Mouse (Mus musculus): Measurements from ENCODE around the gene Sptbn4. TPM values are rescaled to one million over a fixed set of nuclear protein-coding genes. Genes with fewer than 3 reads are reported as not detected.

The Sptbn4 gene
- total RNA-seq, 2 experiments from 2014 or later = 0.08 to 0.42 TPM

DNA sequence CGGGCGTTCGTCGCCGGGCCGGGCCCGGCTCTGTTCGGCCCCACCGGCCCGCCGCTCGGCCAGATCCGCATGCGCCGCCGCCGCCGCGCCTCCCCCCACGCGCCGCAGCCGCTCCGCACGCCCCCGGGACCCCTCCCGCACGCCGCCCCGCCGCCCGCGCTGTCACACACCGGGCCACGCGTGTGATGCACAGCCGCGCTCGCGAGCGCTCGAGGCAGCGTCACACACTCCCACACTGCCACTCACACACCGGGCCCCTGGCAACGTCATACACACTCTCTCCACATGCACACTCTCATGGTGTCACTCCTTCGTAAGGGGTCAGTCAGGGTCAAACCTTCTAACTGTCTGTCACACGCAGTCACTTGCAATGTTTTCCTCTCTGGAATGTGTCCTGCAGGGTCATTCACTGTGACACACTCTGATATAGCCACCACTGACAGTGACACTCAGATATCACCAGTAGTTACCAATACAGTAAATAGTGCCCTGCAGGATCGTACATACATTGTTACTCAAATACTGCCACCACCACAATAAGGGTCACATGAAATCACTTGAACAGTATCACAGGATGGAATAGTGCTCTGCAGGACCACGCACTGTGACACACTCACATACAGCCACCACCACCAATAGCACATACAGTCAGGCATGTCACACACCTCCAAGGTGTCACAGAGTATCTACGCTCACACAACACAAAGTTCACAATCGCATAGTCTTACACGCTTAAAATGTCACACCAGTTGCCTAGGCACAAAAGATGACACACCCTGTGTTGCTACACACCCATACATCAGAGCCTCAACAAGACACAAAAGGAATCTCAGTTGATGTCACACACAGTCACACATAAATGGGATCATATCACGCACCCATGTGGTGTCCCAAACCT, 716 bp downstream of the Sptbn4 start:
- no peak for DNase-seq (ENCODE audit: low spot score)
- intact Hi-C loops (cut with DNase I) = loop anchor here (5.0 kb wide), 3 partner anchors 61 to 109 kb away; partner anchors contain the start of gene Ltbp4

DNA sequence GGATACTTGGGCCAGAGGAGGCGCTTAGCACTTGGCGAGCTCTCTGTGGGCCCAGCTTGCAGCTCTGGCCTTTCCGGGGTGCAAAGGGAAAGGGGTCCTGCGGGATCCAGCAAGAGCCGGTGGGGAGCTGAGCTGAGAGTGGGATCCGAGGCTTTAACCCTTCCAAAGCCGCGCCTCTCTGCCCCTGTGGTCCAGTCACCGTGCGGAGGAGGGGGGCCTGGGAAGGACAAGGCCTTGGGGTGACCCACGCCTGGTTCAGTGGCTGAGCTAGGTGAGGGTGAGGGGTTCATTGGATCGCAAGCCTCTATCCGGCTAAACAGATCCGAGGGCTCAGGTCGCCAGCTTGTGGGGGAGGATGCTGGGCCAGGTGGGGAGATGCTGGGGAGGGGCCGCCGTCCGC, 1.4 kb downstream of the Sptbn4 start:
- intact Hi-C loops (cut with DNase I) = loop anchor here (5.0 kb wide), 3 partner anchors 61 to 109 kb away; partner anchors contain the start of gene Ltbp4
- DNase-seq (ENCODE audit: low spot score) = no peak

DNA sequence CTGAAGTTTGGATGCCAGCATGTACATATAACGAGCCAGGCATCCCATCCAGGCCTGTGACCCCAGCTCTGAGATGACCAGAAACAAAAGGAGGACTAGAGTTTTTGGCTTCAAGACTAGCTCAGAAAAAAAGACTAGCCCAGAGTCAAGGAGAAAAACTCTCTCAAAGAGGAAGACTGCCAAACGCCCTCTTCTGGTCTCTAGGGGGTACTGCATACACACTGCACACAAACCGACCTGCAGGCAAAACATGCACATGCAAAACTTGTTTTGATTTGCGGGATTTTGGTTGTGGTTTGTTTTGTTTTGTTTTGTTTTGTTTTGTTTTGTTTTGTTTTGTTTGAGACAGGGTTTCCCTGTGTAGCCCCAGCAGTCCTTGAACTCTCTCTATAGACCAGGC, 7.5 kb downstream of the Sptbn4 start:
- no peak for DNase-seq (ENCODE audit: low spot score)
- intact Hi-C loops (cut with DNase I) = no loop called here

DNA sequence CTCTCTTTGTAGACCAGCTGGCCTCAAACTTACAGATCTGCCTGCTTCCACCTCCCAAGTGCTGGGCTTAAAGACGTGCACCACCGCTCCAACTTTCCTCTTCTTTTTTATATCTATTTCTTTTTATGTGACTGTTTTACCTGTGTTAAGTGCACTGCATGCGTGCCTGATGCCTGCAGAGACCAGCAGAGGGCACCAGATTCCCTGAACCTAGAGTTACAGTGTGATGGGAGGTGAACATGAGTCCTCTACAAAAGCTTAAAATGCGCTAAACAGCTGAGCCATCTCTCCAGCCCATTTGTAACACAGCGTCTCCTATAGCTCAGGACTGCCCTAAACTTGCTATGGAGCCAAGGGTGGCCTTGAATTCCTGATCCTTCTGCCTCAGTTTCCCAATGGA, 9.9 kb downstream of the Sptbn4 start:
- intact Hi-C loops (cut with DNase I) = no loop called here
- DNase-seq (ENCODE audit: low spot score) = no peak

DNA sequence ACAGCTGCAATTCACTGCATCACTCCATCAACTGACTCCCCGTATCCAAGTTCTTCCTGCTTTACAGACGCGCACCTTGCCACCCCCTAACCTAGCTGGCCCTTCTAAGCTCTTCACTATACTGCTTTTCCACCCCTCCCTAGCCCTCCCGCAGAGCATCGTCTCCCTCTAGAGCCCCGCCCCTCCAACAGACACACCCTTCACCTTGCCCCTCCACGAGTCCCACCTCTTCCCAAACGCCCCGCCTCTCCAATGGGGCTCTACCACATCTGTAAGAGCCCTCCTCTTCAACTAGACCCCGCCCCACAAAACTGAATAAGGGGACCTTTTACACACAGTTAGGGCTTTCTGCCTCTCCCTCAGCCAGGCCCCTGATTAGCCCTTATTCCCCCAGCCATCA, 13.7 kb downstream of the Sptbn4 start:
- no peak for DNase-seq (ENCODE audit: low spot score)
- intact Hi-C loops (cut with DNase I) = no loop called here

DNA sequence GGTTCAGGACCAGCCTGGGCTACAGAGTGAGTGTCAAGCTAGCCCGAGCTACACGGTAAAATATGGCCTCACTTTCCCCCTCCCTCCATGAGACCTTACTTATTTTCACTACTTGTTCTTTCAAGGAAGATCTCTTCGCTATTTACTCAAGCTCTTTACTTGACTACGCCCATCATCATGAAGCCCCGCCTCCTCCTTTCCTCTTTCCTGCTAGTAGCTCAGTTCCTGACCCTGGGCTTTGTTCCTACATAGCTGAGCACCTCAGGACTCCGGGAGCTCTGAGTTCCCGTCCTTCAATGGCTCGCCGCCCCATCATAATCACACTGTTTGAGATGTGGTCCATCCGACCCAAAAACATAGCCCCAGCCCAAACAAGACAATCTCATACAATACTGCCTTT, 14.1 kb downstream of the Sptbn4 start:
- intact Hi-C loops (cut with DNase I) = no loop called here
- no peak for DNase-seq (ENCODE audit: low spot score)

DNA sequence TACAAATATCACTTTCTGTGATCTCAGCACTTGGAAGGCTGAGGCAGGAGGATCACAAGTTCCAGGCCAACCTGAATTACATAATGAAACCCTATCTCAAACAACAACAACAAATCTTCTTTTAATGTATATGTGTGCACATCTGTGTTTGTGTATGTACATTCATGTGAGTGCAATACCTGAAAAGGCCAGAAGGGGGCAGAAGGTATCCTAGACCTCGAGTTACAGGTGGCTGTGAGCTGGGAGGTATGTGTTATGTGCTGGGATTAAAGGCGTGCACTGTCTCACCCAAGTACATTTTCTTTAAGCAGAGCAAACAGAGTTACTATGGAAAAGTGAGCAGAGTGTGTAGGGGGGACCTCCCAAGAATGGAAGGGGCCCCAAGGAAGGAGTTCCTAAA, 18.4 kb downstream of the Sptbn4 start:
- DNase-seq (ENCODE audit: low spot score) = no peak
- intact Hi-C loops (cut with DNase I) = no loop called here

DNA sequence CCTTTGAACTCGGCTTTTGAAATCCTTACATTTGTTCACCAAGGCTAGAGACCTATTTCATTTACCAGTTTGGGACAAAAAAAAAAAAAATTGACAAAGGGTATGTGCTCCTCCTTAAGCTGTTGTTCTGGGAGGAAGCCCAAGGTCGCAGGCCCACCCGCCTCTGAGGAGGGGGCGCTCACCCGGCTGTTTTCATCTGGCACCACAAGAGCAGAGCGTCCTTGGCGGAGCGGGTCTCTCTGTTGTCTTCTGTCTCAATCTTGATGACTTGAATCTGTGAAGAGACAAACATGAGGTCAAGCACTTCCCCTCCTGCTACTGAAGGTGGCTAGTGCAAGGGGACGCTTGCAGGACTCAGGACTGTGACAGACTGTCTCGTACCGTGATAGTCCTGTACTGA, 19.5 kb downstream of the Sptbn4 start:
- no peak for DNase-seq (ENCODE audit: low spot score)
- intact Hi-C loops (cut with DNase I) = no loop called here

DNA sequence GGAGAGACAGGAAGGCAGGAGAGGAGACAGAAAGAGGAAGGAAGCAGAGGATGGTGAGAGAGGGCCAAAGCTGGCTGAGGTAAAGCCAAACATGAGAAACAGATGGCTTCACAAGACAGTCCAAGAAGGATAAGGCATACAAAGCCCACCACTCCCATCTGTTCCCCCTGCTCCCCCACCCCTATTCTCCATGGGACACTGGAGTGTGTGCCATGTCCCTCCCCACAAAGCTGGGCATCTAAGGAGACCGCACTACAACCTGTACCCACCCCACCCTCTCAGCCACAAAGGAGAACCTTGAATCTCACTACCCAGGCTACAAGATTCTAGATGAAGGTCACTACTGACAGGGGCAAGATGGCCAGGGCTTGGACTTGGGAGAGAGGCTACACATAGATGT, 20.1 kb downstream of the Sptbn4 start:
- DNase-seq (ENCODE audit: low spot score) = no peak
- intact Hi-C loops (cut with DNase I) = no loop called here

DNA sequence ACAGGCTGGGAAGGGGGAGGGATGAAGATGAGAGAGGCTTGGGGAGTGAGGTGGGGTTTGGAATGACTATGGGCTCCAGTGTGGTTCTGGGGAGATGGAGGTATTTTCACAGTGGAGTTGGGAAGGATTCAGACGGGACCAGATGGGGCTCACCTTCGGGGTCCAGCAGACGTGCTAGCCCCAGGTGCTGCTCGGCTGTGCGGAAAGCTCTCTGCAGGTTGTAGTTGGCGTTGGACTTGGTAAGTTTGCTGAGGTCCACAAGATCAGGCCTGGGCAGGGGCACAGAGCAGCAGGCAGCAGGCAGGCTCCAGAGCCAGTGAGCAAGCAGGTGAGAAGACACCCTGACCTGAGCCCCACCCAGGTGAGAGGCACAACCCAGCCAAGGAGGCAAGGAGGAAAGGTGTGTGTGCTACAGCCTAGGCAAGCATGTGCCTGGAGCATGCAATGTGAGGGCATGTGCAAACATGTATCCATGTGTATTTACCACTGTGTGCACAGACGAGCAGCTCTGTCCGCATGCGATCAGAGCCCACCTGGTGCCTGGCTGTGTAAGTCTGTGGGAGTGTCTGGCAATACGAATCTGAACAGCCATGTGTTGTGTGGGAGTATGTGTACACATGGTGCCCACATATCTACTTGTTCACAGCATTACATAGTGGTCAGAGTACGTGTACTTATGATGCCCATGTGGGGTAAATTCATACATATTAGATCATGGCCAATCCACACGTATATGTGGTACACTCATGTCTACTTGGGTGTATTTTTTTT, 23.7 kb downstream of the Sptbn4 start:
- intact Hi-C loops (cut with DNase I) = no loop called here
- no peak for DNase-seq (ENCODE audit: low spot score)

DNA sequence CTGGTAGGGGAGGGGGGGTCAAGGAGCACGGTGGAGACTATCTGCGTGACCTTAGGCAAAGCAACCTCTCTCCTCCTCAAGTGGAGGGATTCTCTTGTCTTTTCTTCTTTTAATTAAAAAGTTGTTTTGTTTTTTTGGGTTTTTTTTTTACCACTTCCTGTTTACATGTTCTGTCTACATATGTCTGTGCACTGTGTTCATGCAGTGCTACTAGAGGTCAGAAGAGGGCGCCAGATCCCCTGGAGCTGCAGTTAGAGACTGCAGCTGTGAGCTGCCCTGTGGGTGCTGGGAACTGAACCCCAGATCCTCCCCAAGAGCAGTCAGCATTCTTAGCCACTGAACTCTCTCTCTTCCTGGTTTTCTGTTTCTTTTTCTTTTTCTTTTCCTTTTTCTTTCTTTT, 28.4 kb downstream of the Sptbn4 start:
- no peak for DNase-seq (ENCODE audit: low spot score)
- intact Hi-C loops (cut with DNase I) = no loop called here

DNA sequence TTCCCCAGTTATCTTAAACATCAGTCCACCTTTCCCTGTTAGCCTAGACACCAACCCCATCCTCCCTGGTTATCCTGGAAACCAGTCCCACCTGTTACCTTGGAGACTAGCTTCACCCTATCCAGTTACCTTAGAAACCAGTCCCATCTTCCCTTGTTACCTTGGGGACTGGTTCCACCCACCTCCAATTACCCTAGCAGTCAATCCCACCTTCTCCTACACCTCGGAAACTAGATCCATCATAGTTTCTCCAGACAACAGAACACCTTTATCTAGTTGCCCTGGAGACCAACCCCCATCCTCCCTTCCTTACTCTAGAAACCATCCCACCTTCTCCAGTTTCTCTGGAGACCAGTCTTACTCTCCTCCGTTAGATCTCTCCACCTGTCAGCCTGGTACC, 30.3 kb downstream of the Sptbn4 start:
- intact Hi-C loops (cut with DNase I) = no loop called here
- no peak for DNase-seq (ENCODE audit: low spot score)

DNA sequence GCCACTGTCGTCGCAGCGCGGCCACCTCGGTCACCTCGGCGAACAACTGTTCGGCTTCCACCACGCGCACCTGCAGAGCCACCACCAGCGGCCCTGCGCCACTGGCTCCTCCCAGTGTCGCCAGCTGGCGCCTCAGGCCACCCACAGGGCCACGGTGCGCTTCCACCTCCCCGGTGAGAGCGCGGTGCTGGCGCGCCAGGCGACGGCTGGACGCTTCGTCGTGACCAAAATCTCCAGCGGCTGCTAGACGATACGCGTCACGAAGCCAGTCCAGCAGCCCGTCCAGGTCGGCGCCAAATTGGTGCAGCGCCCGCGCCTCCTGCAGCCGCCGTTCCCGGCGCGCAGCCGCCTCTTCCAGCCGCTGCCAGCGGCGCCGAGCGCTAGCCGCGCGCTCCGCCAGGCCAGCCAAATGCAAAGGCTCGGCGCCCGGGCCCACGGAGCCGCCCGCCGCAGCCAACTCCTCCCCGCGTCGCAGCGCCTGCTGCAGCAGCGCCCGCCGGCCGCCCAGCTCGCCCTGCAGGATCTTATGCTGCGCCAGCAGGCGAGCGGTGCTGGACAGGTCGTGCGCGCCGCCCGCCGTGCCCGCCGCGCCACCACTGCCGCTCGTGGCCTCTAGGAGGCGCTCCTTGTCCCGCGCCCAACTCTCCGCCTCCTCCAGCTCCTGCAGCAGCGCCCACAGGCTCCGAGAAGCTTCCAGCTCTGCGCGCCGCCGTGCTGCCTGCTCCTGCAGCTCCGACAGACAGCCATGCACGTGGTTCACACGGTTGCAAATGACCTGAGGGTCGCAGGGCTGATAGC, 38.9 kb downstream of the Sptbn4 start:
- DNase-seq (ENCODE audit: low spot score) = peak; percentile 18
- intact Hi-C loops (cut with DNase I) = loop anchor here (5.0 kb wide), 1 partner anchor 109 kb away; no protein-coding TSS in a partner anchor

DNA sequence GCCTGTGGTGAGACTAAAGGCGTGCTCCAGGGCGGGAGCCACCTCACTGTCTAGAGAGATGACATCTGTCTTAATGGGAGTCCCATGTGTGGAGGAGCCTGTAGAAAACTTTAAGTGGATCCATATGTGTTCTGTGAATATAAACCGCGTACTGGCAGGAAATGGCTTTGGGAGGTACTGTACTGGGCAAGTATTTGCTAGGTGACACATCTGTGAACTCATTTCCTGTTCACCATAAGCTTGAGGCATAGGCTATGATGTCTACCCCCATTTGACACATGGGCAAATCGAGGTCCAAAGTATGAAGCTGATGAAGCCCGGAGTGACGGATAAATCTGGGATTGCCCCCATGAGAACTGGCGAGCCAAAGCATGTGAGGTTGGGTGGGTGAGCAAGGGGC, 39.7 kb downstream of the Sptbn4 start:
- intact Hi-C loops (cut with DNase I) = loop anchor here (5.0 kb wide), 1 partner anchor 109 kb away; no protein-coding TSS in a partner anchor

DNA sequence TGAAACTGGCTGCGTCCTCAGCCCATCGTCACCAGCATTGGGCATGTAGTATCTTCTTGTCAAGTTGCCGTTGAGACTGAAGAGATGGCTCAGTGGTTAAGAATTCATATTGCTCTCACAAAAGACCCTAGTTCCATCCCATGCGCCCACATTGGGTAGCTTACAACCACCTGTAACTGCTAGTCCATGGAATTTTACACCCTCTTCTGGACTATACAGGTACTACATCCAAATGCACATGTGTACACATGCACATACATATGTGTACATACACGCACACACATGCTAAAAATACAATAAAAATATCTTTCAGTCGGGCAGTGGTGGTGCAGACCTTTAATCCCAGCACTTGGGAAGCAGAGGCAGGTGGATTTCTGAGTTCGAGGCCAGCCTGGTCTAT, 41.0 kb downstream of the Sptbn4 start:
- intact Hi-C loops (cut with DNase I) = loop anchor here (5.0 kb wide), 1 partner anchor 111 kb away; no protein-coding TSS in a partner anchor
- no peak for DNase-seq (ENCODE audit: low spot score)

More for the DNA sequence above, 39.7 kb downstream of the Sptbn4 start:
- no peak for DNase-seq (ENCODE audit: low spot score)

DNA sequence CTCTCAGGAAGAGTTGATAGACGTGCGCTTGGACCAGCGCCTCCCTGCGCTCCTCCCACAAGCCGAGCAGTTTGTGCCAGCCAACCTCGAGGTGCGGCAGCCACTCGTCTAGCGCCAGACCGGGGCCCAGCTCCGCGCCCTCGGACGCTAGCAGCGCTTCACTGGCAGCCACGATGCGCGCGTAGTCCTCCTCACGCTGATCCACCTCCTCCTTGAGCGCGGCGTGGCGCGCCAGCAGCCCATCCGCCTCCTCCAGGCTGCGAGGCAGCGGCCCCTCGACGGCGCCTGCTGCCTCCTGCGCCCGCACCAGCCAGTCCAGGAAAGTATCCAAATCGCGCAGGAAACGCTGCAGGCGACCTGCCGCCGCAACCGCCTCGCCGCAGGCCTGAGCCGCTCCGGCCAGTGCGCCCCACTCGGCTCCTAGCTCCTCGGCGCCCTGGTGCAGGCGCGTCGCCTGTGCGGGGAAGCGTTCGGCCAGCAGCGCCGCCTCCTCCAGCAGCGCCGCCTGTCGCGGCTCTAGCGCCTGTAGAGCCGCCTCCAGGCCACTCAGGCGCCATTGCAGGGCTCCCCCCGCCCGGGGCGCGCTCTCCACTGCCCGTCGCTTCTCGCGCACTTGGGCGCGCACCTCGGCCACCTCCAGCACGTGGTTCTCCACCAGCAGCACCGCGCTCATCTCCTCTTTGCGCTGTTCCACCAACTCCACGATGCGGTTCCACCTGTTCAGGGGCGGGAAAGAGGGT, 43.1 kb downstream of the Sptbn4 start:
- intact Hi-C loops (cut with DNase I) = loop anchor here (5.0 kb wide), 1 partner anchor 67 kb away; the partner anchor contains the start of gene Ltbp4
- no peak for DNase-seq (ENCODE audit: low spot score)

DNA sequence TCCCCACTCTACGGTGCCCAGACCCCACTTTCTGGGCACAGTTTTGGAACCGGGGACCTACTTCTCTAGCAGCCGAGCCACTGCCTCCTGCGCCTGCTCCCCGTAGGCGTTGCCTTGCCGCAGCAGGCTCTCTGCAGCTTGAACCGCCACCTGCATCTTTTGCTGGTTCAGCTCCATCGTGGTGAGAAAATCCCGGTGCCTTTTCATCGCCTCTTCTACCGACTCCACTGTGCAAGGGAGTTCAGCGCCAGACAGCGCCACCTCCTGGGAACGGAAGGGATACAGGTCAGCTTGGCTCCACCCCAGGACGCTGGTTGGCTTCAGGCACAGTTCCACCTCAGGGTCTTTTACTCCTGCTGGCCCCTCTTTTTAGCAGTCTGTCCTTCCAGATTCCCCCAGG, 44.8 kb downstream of the Sptbn4 start:
- DNase-seq (ENCODE audit: low spot score) = no peak
- intact Hi-C loops (cut with DNase I) = loop anchor here (5.0 kb wide), 1 partner anchor 65 kb away; the partner anchor contains the start of gene Ltbp4

DNA sequence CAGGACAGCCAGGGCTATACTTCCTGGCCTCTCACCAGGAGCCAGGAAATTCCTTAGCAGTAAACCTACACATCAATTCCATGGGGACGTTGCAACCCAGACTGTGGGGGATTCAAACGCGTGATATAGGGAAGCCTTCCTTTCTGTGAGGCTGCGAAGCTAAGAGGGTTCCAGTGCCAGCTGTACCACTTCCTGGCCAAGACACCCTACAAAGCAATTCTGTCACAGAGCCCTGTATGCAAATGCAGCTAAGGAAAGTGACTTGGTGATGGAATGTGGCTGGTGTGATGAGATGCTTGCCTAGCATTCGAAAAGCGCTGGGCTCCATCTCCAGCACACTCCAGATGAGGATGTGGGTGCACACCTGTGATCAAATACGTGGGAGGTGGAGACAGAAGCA, 46.9 kb downstream of the Sptbn4 start:
- DNase-seq (ENCODE audit: low spot score) = no peak
- intact Hi-C loops (cut with DNase I) = loop anchor here (5.0 kb wide), 1 partner anchor 63 kb away; the partner anchor contains the start of gene Ltbp4
